Mouse (Mus musculus) megakaryocyte-erythroid progenitor cell, adult 5-6 weeks (primary cell): ENCODE measurements around the gene Ift80. TPM values are rescaled to one million over a fixed set of nuclear protein-coding genes. Genes with fewer than 3 reads are reported as not detected.
A peak's percentile ranks its signal among the peaks of the same experiment; 100 is the strongest.
"Not testable (repeated sequence)": the region's sequence is repeated elsewhere in the genome, so short reads cannot be mapped to it uniquely, and the experiment has no call there.

Experiments
- ATAC-seq: replicated peaks from 2 replicates; pipeline ENCODE4 v1.8.0; 2016; ENCODE audit warnings: mild to moderate bottlenecking, inconsistent platforms; ENCODE audit not compliant: severe bottlenecking, poor library complexity, low FRiP score, low TSS enrichment
- total RNA-seq, 2 experiments: library from RNA; stranded (forward) in 1 of 2; stranded (reverse) in 1 of 2; fragments of 200-1000, 215-1000 nt in 1 of 2; fragments of >200 nt in 1 of 2; fragmentation: Nextera tagmentation in 1 of 2; gene quantifications; 2 replicates each; pipeline ENCODE4 v1.2.3; 2014 to 2017

Ift80 gene
- total RNA-seq (2014; fragmentation: Nextera tagmentation) (20.1 and 22.3 TPM in 2 replicates), total RNA-seq (2017) (20.3 and 26.8 TPM in 2 replicates)

DNA sequence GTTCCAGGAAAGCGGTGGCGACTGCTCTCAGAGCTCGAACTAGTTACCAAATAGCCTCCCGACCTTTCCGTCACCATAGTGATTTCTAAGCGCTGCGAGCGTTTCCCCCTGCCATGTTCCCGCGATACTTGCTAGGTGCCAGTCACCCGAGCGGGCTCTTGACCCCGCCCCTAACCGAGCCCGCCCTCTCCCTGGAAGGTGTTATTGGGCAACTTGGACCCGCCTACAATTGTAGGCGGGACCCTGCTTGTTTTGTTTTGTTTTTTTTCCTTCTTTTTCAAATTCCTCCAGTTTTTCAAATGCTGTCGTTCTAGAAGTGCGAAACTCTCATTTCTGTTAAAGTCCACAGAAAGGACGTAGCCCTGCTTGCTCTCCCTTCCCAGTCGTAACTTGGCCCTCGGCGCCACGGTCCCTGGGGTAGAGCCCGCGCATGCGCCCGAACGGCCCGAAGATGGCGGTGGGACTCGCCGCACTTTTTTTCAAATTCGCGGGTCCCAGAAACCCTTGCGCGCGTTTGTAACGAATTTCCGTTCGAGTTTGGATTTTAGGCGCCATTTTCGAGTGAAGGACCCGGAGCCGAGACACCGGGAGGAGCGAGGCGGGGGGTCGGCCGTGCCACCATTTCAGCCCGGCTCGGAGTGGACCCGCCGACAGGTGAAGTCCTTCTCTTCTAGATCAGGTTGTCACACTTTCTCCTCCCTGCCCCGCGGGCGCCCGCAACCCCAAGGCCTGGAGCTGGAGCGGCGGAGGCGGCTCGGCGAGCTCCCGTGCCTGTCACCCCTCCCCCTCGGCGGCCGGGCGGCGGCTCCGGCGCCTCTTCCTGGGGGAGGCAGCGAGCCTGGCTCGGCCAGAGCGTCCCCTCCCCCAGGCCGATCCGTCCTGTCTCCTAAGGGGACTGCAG is at the start of gene Ift80, which contains the start of gene Smc4:
Gene Ift80 (minus strand): TSS at position 134 of the 901 bp plus-strand sequence.
Gene Smc4 (plus strand): TSS at position 302 of the 901 bp plus-strand sequence.
- ATAC-seq: peak; percentile 91

DNA sequence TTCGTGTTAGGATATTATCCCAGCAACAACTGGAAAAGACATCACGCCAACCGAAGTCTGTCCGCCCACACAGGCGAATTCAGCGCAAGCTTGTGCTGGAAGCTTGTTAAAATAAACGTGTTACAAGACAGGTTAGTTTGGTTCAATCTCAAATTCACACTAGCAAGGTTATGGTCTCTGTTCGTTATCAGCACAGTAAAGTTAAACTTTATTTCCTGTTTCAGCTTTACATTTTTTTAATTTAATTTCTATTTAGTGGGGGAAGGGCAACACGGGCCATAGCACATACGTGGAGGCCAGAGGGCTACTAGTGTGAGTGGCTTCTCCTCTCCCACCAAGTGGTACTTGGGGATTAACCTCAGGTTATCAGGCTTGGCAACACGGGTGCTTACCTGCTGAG is 47.5 kb upstream of the Ift80 start:
- no peak for ATAC-seq

DNA sequence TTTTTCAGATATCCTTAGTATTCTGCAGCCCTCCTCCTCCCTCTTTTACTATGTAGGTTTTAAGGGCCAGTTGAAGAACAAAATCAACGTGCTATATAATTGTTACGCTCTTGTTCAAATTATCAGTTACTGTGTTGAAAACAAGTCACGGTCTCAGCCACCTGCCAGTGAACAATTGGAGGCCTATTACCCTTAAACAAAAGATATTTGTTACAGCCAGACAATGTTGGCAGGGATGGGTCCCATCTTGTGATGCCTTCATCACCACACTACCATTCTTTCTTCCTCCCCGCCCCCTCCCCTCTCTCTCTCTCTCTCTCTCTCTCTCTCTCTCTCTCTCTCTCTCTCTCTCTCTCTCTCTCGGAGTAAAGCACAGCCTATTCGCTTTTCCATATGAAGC is 44.6 kb upstream of the Ift80 start:
- no peak for ATAC-seq

DNA sequence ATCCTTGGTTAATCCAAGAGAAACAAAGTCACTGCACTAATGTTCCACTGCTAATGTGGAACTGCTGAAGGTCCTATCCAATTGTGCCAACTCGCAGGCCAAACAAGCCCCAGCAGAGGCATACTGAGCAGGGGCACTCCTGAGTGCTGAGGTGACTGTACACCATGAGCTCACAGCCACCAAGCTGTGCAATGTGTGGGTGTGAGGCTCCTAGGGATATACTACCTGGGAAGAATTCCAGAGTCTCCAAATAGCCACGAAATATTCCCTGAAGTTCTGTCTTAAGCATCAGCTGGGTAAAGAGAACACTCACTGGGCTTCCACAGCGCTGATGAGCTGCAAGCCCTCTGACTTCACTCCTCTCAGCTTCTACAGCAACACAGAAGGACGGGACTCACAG is 43.3 kb upstream of the Ift80 start:
- ATAC-seq: no peak

DNA sequence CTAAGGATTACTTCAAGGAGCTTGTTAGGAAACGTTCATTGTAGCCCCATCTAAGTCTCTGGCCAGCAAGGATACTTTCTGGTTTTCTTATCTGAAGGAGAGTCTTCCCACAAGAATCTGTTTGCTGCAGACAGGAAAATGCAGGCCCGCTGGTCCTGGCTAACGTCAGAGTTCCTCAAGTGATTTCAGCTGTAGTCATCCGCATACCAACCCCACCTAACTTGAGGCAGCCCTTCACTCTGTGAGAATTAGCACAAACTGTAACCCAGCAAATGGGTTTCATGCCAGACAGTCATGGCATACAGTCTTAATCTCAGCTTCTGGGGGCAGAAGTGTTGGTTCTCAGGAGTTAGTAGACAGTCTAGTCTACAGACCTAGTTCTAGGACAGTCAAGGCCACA is 42.1 kb upstream of the Ift80 start:
- peak; percentile 19; the same call in 1 of the 2 replicates for ATAC-seq

DNA sequence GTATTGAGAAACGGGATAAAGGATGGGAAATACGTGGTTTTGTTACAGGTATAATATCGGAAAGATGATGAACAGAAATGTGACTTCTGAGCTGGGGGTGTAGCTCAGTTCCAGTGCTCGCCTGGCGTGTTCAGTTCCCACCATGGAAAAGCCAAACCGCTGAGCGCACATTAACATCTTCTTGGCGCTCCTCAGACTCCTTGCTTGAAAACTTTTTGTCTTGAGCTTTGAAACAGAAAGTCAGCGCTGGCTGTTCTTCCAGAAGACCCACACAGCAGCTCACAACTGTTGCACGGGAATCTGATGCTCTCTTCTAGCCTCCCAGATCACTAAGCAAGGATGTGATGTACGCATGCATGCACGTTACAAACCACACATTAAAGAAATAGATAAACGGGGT is 41.4 kb upstream of the Ift80 start:
- no peak for ATAC-seq

DNA sequence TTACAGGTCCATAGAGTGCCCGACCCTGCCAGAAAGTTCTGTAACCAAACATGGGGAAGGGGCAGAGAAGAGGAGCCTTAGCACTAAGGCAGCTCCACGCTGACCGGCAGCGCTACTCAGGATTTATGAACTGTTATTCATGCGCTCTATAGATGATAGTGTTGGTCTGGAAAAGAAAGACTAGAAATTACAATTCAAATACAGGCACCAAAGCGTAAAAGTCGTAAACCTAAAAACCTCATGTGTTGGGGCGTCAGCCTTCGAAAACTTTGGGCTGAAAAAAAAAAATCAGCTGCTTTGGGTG is 41.0 kb upstream of the Ift80 start:
- ATAC-seq: peak; percentile 14; the same call in 1 of the 2 replicates

DNA sequence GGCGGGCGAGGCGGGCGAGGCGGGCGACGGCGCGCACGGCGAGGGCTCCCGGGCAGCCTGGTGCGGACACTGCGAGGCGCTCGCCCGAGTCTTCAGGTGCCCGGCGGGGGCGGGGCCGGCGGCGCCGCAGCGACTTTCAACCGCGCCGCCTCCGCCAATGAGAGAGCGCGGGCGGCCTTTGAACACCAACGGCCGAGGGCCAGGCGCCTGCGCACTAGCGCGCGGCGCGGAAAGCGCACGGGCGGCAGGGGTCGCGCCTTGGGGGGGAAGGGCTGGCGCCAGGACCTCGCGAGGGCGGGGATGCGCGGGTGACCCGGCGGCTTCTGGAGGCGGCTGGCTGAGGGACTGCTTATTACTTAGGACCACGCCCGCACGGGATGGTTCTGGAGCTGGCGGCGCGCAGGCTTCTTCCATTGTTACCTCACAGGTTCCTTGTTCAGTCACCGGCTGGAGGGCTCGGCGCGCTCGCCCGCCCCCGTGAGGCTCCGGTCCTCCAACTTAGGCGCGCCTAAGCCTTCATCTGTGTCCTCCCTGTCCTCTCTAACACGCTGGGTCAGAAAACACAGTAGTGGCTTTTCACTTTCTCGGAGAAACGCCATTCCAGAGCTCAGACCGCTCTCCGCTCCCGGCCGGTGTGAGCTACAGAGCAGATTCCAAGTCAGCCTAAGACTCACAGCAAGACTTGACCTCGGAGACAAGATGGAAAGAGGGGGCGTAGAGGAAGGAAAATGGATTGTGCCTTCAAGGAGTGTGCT is 40.5 kb upstream of the Ift80 start, which contains the start of gene Trim59:
Gene Trim59 (minus strand): TSS at position 111 of the 755 bp plus-strand sequence.
- peak; percentile 77 for ATAC-seq

DNA sequence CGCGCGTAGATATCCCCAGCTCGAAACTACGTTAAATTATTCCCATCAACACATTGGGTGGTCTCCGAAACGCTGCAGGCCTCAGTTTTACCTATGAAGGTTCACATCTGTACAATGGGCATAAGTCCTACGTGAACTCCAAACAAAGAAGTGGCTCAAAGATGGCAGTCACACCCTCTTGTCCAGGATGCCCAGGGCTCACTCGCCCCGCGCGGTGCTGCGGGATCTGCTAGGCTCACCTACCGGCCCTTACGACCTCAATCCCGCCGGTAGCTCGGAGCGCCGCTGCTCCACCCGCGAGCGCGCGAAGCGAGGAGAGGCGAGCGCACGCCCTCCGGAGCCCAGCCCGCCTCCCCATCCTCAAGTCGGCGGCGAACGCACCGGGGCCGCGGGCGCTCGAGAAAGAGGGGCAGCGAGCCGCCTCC is 39.8 kb upstream of the Ift80 start:
- peak; percentile 16 for ATAC-seq

DNA sequence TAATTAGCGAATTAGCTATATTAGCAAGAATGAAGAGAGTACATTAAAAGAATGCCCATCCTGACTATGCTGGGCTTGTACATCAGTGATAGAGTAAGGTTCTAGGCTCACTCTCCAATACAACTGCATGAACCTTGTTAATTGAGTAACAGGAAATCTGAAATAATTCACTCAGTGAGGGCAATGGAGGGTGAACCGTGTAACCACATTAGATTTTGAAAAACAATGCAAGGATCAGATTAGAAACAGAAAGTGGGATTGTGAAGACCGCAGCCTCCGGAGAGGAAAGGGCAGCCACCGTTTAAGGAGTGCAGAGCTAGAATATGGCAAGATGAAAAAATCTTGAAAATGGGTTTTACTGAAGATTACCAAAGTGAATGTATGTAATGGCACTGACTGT is 36.9 kb upstream of the Ift80 start:
- no peak for ATAC-seq

DNA sequence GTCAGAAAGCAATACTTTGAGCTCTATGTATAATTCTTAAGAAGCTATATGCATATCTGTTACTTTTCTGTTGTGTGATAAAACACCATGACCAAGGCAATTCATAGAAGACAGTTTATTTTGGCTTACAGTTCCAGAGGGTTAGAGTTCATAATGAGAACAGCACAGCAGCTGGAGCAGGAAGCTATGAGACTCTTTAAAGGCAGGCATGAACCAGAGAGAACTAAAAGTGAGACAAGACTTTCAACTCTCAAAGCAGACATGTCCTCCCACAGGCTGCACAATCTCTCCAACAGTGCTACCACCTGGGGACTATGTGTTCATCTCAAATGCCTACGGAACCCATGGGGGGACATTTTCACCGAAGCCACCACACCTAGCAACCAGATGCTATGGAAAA is 35.7 kb upstream of the Ift80 start:
- ATAC-seq: no peak

DNA sequence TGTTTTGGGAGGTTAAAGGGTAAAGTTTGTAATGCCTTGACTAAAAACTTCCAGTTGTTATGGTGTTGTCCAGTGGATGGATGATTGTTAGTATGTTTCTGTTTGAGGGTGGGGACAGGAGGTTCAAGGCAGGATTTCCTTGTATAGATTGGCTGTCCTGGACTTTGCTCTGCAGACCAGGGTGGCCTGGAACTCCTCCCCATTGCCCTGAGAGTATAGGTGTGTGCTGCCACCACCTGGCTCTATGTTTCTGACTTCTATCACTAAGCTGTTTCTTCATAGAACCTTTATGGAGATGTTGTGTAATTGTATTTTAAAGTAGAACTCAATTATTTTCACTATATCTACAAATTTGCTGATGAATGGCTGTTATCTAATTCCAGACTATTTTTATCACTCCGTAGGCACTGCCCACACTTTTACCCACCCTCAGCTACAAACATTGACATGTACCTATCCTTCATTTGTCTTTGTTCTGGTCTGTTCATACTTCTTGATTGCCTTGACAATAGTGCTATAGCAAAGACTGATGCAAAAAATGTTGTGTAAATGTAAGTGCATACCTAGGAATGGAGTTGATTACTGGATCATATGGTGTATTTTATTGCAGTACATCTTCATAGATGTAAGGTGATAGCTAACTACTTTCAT is 21.9 kb upstream of the Ift80 start:
- no peak for ATAC-seq

DNA sequence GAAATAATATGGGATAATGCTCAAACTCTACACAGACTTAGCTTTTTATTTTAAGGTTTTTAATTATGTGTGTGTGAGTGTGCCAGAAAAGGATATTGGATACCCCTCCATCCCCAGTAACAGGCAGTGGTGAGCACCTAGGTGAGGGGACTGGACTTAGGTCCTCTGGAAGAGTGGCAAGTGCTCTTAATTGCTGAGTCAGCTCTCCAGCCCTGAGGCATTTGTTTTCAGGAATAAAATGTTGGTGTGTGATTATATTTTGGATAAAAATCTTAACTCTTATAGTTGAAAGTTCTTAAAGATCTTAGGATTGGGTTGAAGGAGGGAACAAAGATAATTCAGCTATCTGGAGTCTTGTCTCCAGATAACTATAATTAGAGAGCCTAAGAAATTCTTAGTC is 16.4 kb upstream of the Ift80 start:
- ATAC-seq: no peak

DNA sequence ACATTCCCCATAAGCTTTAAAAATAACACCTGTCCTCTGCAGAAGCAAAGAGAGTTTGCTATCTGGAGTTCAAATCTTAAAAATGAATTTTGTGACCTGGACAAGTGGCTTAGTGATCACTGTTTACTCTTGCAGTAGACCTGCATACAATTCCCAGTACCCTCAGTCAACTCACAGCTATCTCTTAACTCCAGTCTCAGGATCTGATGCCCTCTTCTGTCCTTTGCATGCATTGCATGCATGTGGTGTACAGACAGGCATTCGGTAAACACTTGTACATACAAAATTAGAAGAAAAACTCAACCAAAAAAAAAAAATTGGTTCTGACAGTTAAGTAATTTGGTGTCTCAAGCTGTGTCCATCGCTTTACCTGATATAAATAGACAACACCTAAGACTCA is 15.9 kb upstream of the Ift80 start:
- peak; percentile 80 for ATAC-seq

DNA sequence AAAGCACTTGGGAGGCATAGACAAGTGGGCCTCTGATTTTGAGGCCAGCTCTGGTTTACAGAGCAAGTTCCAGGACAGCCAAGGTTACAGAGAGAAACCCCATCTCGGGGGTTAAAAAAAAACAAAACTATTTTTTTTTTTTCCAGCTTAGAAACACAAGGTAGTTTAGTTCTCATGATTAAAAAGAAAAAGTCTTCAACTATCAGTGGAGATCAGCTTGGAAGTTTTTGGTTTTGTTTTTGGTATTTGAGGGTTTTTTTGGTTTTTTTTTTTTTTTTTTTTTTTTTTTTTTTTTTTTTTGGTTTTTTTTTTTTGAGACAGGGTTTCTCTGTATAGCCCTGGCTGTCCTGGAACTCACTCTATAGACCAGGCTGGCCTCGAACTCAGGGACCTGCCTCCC is 14.3 kb upstream of the Ift80 start:
- not testable (repeated sequence) for ATAC-seq

DNA sequence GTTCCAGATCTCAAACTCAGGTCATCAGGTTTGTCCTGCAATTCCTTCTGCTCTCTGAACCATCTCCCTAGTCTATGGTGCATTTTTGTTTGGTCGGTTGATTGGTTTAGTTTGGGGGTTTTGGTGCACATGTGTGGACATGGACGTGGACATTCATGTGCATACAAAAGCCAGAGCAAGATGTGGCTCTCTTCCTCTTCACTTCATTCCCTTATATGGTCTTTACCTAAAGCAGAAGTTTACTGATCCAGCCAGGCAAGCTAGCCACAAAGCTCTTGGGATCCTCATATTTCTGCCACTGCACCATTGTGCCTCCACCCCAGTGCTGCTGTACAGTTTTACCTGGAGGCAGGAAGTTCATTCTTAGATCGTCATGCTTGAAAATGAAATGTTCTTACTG is 12.8 kb upstream of the Ift80 start:
- ATAC-seq: no peak

DNA sequence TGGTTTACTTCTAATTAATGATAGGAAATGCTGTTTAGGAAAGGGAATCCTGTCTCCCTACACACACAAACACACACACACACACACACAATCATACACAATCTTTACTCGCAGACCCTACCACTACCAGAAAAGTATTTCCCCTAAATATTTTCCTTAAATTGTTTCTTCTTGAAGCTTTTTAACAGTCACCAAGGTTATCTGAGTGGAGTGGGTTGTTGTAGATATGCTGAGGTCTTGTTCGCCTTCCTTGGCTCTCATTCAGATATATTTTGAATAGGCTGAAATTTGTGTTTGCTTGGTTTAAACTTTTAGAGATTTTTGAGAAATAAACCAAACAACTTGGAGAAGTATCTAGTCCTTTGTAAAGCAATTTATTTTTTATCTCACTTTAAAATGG is 4.5 kb upstream of the Ift80 start:
- no peak for ATAC-seq

DNA sequence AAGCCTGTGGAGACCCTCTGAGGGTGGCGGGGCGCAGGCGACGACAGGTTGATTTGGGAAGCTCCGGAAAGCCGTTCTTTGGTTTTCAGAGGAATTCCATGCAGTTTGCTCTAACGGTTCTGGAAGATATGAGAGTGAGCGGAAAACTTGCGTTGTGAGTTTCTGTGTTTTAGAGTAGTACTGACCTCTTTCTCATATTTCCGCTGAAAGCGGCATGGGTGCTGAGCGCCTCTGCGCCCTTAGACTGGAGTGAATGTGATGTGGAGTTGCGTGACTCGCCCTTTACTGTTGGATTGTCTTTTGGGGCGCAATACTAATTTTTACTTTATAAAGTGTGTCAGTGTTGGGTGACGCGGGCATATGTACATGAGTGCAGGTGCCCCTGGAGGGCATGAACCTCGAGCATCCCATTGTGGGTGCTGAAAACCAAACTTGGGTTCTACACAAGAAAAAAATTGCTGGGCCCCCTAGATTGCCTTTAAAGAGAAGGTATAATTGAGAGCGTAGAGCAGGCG is 1.9 kb upstream of the Ift80 start:
- ATAC-seq: no peak

DNA sequence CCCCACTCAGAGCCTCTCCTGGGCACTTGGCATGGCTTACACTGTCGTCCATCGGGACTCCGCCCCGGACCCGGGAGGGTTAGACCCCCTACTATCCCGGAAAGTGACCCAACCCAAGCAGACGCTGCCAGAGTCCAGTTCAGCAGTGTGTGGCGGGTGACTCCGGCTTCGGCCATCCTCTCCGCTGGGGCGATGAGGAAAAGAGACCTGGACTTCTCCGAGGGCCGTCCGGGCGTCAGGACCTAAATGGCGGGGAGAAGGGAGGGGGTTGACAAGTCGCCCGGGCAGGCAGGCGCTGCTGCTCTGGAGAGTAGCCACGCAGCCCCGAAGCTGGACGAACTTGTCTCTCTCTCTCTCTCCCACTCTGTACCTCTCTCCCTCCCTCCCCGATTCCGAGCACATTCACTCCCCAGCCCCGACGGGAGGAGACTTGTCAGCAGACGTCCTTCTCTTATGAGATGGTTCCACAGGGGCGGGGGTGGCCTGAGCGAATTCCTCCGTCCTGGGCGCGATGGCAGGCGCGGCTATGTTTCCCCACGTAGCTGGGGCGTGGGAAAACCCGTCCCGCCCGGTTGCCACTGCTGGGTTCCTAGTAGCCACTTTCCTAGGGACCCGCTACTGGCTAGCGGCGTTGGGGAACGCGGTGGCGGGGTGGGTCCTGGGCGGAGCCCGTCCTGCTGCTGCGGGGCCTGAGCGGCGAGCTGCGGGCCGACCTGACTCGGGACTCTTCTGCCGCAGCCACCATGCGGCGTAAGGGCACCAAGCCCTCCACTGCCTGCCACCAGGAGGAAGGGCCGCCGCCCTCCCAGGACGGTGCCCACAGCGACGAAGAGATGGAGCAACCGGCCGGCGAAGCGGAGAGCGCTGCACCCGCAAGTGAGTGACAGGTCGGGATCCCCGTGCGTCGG is 1.2 kb upstream of the Ift80 start:
- ATAC-seq: peak; percentile 27
